Mouse (Mus musculus): Measurements from ENCODE around the gene Nxnl2. TPM values are rescaled to one million over a fixed set of nuclear protein-coding genes. Genes with fewer than 3 reads are reported as not detected.
A peak's percentile ranks its signal among the peaks of the same experiment; 100 is the strongest.
"Not testable (repeated sequence)": the region's sequence is repeated elsewhere in the genome, so short reads cannot be mapped to it uniquely, and the experiment has no call there.

Nxnl2 gene
- total and polyA plus RNA-seq, 3 experiments, result 0.29 to 0.55 (median 0.55) TPM

DNA sequence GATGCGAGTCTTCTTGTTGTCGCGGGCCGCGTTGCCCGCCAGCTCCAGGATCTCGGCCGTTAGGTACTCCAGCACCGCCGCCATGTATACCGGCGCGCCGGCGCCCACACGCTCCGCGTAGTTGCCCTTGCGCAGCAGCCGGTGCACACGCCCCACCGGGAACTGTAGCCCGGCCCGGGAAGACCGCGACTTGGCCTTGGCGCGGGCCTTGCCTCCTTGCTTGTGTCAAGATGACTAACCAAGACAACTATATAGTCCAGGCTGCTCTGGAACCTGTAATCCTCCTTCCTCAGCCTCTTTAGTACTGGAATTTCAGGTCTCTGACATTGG lies 32.0 kb downstream of the Nxnl2 start:
- H3K4me1 ChIP-seq (ENCODE audit: control insufficient read depth, insufficient read depth, low read length); H3K79me2 ChIP-seq (replicated peaks; ENCODE audit: control insufficient read depth, insufficient read depth, low read length); H3K27me3 ChIP-seq (ENCODE audit: control insufficient read depth, insufficient read depth, low read length); intact Hi-C loops (cut with DNase I); H3K36me3 ChIP-seq (ENCODE audit: control insufficient read depth, insufficient read depth, low read length); H3K27ac ChIP-seq: not testable (repeated sequence)
- 0 out of 2 replicates have a peak, but pooled peaks have one; percentile 22 for TF ChIP-seq CTCF (IDR thresholded peaks at IDR 0.05)
- H3K9ac ChIP-seq (ENCODE audit: low read depth, low read length), result 0 out of 2 replicates have a peak overlapping the region, but pooled peaks have one; percentile 30
- H3K4me3 ChIP-seq, result peak overlapping the region; percentile 43
- WGBS, result 7% methylated on average over 24 of the region's 28 CpGs
- DNase-seq, result peak; percentile 69 to 77

DNA sequence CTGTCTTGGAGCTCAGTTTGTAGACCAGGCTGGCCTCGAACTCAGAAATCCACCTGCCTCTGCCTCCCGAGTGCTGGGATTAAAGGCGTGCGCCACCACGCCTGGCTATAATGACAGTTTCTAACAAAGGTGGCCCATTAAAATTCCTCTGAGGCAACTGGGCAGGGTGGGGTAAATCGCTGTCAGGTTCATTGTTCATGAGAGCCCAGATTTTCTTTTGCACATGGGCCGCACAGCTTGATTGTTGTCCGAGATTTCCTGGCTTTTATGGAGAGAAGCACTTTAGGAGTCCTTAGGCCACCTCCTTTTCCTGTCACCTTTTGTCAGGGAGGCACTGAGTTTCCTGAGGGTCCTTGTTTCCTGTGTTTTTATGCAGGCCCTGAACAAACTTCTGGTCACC lies 32.6 kb downstream of the Nxnl2 start:
- Histone ChIP-seq H3K79me2 (replicated peaks; ENCODE audit: control insufficient read depth, insufficient read depth, low read length) (no peaks in the 10 kb centered on the region), H3K27ac (no peak overlapping the region), H3K9ac (ENCODE audit: low read depth, low read length) (no peak overlapping the region), H3K4me3 (no peak overlapping the region), H3K27me3 (ENCODE audit: control insufficient read depth, insufficient read depth, low read length) (no peaks in the 10 kb centered on the region), H3K4me1 (ENCODE audit: control insufficient read depth, insufficient read depth, low read length) (no peaks in the 10 kb centered on the region), H3K36me3 (ENCODE audit: control insufficient read depth, insufficient read depth, low read length) (no peaks in the 10 kb centered on the region)
- TF ChIP-seq EP300 (IDR thresholded peaks at IDR 0.05; ENCODE audit: insufficient read depth, low read depth, low read length), result no peak
- no peak for TF ChIP-seq CTCF (IDR thresholded peaks at IDR 0.05)
- TF ChIP-seq POLR2A (IDR thresholded peaks at IDR 0.05; ENCODE audit: insufficient read depth, low read depth, low read length), result no peak
- 66% methylated on average over 8 of the region's 8 CpGs for WGBS
- no peak for DNase-seq
- intact Hi-C loops (cut with DNase I), result no loop called here

- H3K36me3 ChIP-seq (ENCODE audit: control insufficient read depth, insufficient read depth, low read length); H3K4me3 ChIP-seq; H3K4me1 ChIP-seq (ENCODE audit: control insufficient read depth, insufficient read depth, low read length); H3K9ac ChIP-seq (ENCODE audit: low read depth, low read length); H3K27ac ChIP-seq; DNase-seq; H3K27me3 ChIP-seq (ENCODE audit: control insufficient read depth, insufficient read depth, low read length); intact Hi-C loops (cut with DNase I); H3K79me2 ChIP-seq (replicated peaks; ENCODE audit: control insufficient read depth, insufficient read depth, low read length): not testable (repeated sequence)
- WGBS, result 95% methylated on average over 11 of the region's 11 CpGs
Measured at GRCm38 (mm10) chr13:51204081-51204480, 33.3 kb downstream of the Nxnl2 start.

DNA sequence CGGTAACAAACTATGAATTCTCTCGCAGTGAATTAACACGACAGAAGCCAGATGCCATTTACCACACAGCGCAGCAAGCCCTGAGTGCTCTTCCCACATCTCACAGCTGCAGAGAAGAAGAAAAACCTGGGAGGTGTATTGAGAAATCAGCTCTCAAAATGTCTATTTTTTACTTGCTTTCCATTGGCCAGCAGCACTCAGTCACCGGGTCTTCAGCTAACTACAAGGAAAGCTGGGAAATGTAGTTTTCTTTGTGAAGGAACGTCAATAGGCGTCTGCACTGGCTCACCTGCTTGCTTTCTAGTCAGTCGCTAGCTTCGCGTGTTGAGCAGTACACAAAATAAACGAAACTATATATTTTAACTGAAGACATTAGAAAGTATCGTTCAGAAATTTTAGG lies 37.1 kb downstream of the Nxnl2 start:
- Histone ChIP-seq H3K27ac (no peak overlapping the region), H3K36me3 (ENCODE audit: control insufficient read depth, insufficient read depth, low read length) (no peaks in the 10 kb centered on the region), H3K4me3 (no peak overlapping the region), H3K79me2 (replicated peaks; ENCODE audit: control insufficient read depth, insufficient read depth, low read length) (no peaks in the 10 kb centered on the region), H3K27me3 (ENCODE audit: control insufficient read depth, insufficient read depth, low read length) (no peaks in the 10 kb centered on the region), H3K9ac (ENCODE audit: low read depth, low read length) (no peak overlapping the region), H3K4me1 (ENCODE audit: control insufficient read depth, insufficient read depth, low read length) (no peaks in the 10 kb centered on the region)
- 69% methylated on average over 12 of the region's 12 CpGs for WGBS
- intact Hi-C loops (cut with DNase I), result no loop called here
- no peak for DNase-seq
- no peak for TF ChIP-seq EP300 (IDR thresholded peaks at IDR 0.05; ENCODE audit: insufficient read depth, low read depth, low read length)
- no peak for TF ChIP-seq POLR2A (IDR thresholded peaks at IDR 0.05; ENCODE audit: insufficient read depth, low read depth, low read length)
- no peak for TF ChIP-seq CTCF (IDR thresholded peaks at IDR 0.05)

DNA sequence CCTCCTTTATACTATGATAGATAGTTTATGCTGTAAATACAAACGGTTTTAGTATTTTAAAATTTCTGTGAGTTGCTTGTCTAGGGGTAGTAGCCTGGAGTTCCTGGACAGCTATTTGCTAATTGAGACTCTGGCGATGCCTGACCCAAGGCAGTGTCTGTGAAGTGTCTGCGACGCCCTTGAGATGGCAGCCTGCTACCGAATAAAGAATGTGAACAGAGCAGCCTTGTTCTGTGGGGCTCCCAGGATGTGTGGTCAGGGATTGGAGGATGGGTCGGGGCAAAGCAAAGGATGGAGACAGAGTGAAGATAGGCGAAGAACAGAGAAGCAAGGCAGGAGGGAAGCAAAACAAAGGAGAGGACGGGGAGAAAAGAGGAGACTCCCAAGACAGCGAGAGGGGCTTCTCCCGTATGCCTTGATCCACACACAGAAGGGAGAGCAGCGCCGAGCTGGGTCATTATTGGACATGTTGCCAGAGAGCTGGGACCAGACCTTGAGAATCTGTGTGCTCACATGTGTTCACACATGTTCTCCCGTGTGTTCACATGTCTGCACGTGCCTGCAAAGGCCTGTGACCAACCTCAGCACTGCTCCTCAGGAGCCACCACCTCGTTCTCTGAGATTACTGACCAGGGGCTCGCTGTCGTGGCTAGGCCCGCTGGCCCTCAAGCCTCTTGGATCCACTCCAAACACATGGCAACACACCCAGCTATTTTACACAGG lies 37.7 kb downstream of the Nxnl2 start:
- DNase-seq, result peak in 1 of 2 experiments; percentile 15
- Histone ChIP-seq H3K27me3 (ENCODE audit: control insufficient read depth, insufficient read depth, low read length) (no peaks in the 10 kb centered on the region), H3K9ac (ENCODE audit: low read depth, low read length) (no peak overlapping the region), H3K4me3 (no peak overlapping the region), H3K4me1 (ENCODE audit: control insufficient read depth, insufficient read depth, low read length) (no peaks in the 10 kb centered on the region), H3K79me2 (replicated peaks; ENCODE audit: control insufficient read depth, insufficient read depth, low read length) (no peaks in the 10 kb centered on the region), H3K36me3 (ENCODE audit: control insufficient read depth, insufficient read depth, low read length) (no peaks in the 10 kb centered on the region), H3K27ac (no peak overlapping the region)
- intact Hi-C loops (cut with DNase I), result no loop called here
- TF ChIP-seq CTCF (IDR thresholded peaks at IDR 0.05) (peak; percentile 57), POLR2A (IDR thresholded peaks at IDR 0.05; ENCODE audit: insufficient read depth, low read depth, low read length) (no peak)
- 56% methylated on average over 18 of the region's 18 CpGs for WGBS

GRCm38 (mm10) chr13:51210639-51211038 lies 39.8 kb downstream of the Nxnl2 start:
- H3K79me2 ChIP-seq (replicated peaks; ENCODE audit: control insufficient read depth, insufficient read depth, low read length), result no peaks in the 10 kb centered on the region
- intact Hi-C loops (cut with DNase I), result no loop called here
- H3K4me3 ChIP-seq, result no peak overlapping the region
- no peak for DNase-seq
- H3K27me3 ChIP-seq (ENCODE audit: control insufficient read depth, insufficient read depth, low read length), result no peaks in the 10 kb centered on the region
- WGBS, result 67% methylated on average over 5 of the region's 5 CpGs
- TF ChIP-seq EP300 (IDR thresholded peaks at IDR 0.05; ENCODE audit: insufficient read depth, low read depth, low read length), result no peak
- TF ChIP-seq CTCF (IDR thresholded peaks at IDR 0.05), result 0 out of 2 replicates have a peak, but pooled peaks have one; percentile 9
- H3K9ac ChIP-seq (ENCODE audit: low read depth, low read length), result no peak overlapping the region
- H3K27ac ChIP-seq, result no peak overlapping the region
- no peaks in the 10 kb centered on the region for H3K4me1 ChIP-seq (ENCODE audit: control insufficient read depth, insufficient read depth, low read length)
- no peaks in the 10 kb centered on the region for H3K36me3 ChIP-seq (ENCODE audit: control insufficient read depth, insufficient read depth, low read length)
